Mouse (Mus musculus): ENCODE results near the gene Pros1.

GRCm38 (mm10) chr16:62807249-62807979 is 46.7 kb upstream of the Pros1 start:
- TF ChIP-seq CTCF (IDR thresholded peaks at IDR 0.05; ENCODE audit: borderline replicate concordance, extremely low read depth, insufficient read depth, insufficient read length) (no peak), POLR2A (IDR thresholded peaks at IDR 0.05; ENCODE audit: borderline replicate concordance, extremely low read depth, insufficient read depth, insufficient read length, poor library complexity, severe bottlenecking) (no peak)

Measured in brain, embryonic 14.5 days (tissue).